Mouse (Mus musculus) ES-E14 (cell line): ENCODE results near the gene Olfr1176.

ENCODE experiments used
- CHD2 ChIP-seq: IDR thresholded peaks from 2 replicates; pipeline ENCODE4 v1.6.1; 2014; ENCODE audit warnings: mild to moderate bottlenecking, low read depth, low read length, inconsistent platforms
- HCFC1 ChIP-seq: IDR thresholded peaks from 2 replicates; pipeline ENCODE4 v1.6.1; 2012; ENCODE audit warnings: low read length, inconsistent platforms, borderline replicate concordance; ENCODE audit not compliant: insufficient read depth
- ZC3H11A ChIP-seq: IDR thresholded peaks from 2 replicates; pipeline ENCODE4 v1.6.1; 2012; ENCODE audit warnings: low read depth, mild to moderate bottlenecking, inconsistent platforms, low read length, borderline replicate concordance
- ZNF384 ChIP-seq: IDR thresholded peaks from 2 replicates; pipeline ENCODE4 v1.6.1; 2012; ENCODE audit warnings: low read depth, low read length, inconsistent platforms

DNA sequence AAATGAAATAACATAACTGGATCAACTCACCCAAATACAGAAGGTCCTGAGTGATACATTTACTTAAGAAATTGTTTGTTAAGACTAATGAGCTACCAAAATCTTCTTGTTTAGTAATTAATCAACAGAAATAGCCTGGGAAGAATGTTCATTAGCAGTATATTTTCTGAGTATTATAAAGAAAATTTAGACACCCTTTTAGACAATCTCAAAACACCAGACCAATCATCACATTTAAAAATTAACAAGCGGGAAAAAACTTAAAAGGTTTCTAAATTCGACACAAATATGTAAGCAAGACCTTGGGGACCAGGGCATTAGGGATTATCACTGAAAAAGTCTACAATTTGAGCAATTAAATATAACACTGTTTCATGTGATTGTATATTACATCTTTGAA lies 9.4 kb upstream of the Olfr1176 start, which contains the start of gene Olfr1175-ps:
- TF ChIP-seq HCFC1 = no peak
- TF ChIP-seq CHD2 = no peak
- no peak for TF ChIP-seq ZNF384
- TF ChIP-seq ZC3H11A = no peak
